Mouse (Mus musculus): Measurements from ENCODE around the gene Gatad2b. TPM values are rescaled to one million over a fixed set of nuclear protein-coding genes. Genes with fewer than 3 reads are reported as not detected.
"Not testable (repeated sequence)": the region's sequence is repeated elsewhere in the genome, so short reads cannot be mapped to it uniquely, and the experiment has no call there.

Gatad2b gene
- total and polyA plus RNA-seq, 3 experiments: 20.1 to 72.5 (median 54.8) TPM

- no peak for DNase-seq
These were observed 26.8 kb upstream of the Gatad2b start for GRCm38 (mm10) chr3:90265932-90266741.

GRCm38 (mm10) chr3:90266901-90267775 is 25.8 kb upstream of the Gatad2b start:
- no peak for DNase-seq

- DNase-seq: no peak
These were observed 24.8 kb upstream of the Gatad2b start for GRCm38 (mm10) chr3:90268190-90268589.

DNA sequence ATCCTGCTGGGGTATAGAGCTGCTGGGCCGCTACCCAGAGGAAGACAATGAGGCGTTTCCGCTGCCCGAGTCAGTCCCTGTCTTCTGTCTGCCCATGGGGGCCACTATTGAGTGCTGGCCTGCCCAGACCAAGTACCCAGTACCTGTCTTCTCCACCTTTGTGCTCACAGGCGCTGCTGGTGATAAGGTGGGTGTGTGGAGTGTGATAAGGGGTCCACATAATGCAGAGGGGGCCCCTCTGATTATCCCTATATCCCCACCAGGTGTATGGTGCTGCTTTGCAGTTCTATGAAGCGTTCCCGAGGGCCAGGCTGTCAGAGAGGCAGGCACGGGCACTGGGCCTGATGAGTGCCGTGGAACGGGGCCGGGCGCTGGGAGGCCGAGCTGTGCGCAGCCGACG is 24.0 kb upstream of the Gatad2b start:
- DNase-seq: no peak

- DNase-seq: no peak
These were observed 22.2 kb upstream of the Gatad2b start for GRCm38 (mm10) chr3:90270784-90271183.

DNA sequence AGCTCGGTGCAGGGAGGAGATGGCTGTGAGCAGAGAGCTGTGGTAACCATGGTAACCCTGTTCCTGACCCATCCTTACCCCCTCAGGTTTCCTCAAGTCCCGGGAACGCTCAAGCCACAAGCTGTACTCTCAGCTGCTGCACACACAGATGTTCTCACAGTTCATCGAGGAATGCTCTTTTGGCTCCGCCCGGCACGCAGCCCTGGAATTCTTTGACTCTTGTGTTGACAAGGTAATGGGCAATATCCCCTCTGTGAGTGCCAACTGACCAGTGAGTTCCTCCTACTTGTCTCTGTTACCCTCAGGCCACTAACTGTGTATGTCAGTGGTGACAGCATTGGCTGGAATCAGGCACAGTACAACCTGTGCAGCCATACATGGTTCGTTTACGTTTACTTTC is 20.8 kb upstream of the Gatad2b start:
- no peak for DNase-seq

GRCm38 (mm10) chr3:90273855-90274254 is 19.1 kb upstream of the Gatad2b start:
- DNase-seq: no peak

DNA sequence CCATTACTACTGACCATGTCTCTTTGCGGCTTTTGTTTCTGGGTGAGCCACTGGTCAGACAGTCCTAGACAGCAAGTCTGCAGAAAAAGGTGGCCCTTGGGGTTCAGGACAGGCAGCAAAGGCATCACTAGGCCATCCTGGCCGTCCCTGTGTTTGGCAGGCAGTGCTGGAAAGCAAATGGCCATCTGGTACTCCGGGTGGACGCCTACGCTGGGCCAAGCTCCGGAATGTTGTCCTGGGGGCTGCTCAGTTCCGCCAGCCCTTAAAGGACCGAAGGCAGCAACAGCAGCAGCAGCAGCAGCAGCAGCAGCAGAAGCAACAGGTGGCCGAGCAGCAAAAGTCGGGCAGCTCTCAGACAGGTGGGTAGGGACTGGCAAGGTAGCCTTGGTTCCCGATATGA is 17.7 kb upstream of the Gatad2b start:
- DNase-seq: no peak

DNA sequence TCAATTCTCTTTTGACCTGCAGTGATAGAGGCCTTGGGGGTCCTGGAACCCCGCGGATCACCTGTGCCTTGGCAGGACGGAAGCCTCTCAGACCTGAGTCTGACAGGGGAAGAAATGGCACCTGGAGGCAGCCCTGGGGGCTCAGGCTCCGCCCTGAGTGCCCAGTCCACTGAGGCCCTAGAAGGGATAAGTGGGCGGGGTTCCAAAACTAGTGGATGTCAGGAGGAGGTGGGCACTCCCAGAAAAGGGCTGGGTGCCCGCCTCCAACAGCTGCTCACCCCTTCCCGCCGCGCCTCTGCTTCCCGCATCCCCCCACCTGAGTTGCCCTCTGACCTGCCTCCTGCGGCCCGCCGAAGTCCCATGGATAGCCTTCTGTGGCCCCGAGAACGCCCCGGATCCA is 16.1 kb upstream of the Gatad2b start:
- no peak for DNase-seq

DNA sequence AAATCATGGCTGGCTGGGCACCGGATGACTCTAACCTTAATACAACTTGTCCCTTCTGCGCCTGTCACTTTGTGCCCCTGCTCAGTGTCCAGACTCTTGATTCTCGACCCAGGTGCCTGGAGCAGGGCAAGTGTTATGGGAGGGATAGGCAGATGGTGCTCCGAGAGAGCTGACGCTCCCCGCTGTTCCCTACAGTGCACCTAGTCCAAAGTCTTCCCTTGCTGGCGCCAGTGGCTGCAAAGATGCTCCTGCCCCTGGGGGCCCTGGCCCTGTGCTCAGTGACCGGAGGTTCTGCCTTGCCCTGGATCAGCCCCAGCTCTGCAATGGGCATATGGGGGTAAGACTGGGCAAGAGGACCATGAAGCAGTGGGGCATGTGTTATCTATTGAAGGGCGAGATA is 15.2 kb upstream of the Gatad2b start:
- no peak for DNase-seq

- no peak for DNase-seq
These were observed 14.8 kb upstream of the Gatad2b start for GRCm38 (mm10) chr3:90278211-90278610.

GRCm38 (mm10) chr3:90279216-90279615 is 13.8 kb upstream of the Gatad2b start:
- no peak for DNase-seq

GRCm38 (mm10) chr3:90279743-90280142 is 13.2 kb upstream of the Gatad2b start:
- DNase-seq: no peak

DNA sequence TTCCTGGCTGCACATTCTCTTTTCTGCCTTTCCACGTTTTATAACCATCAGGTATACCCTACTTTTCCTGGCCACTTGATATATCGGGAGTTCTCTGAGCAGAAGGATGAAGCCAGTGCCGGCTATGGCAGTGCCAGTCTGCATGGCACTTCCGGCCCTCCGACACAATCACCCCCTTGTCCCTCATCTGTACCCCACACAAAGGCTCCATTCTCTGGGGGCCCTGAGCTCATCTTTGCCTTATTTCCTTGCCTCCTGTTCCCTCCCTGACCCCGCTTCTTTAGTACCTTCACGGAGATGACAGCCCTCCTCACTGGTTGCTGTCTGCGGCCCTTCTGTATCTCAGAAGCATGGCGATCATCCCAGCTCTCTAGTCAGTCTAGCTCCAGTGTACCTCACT is 12.3 kb upstream of the Gatad2b start:
- DNase-seq: no peak

DNA sequence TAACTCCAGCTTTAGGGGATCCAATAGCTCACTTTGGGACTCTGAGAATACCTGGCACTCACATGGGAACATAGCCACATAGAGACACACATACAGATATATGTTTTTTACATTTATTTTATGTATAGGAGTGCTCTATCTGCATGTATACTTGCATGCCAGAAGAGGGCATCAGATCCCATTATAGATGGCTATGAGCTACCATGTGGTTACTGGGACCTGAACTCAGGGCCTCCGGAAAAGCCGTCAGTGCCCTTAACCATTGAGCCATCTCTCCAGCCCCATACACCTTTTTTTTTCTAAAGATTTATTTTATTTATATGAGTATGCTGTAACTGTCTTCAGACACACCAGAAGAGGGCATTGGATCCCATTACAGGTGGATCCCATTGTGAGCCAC is 8.8 kb upstream of the Gatad2b start:
- DNase-seq: no peak

GRCm38 (mm10) chr3:90289403-90289802 is 3.6 kb upstream of the Gatad2b start:
- not testable (repeated sequence) for DNase-seq

DNA sequence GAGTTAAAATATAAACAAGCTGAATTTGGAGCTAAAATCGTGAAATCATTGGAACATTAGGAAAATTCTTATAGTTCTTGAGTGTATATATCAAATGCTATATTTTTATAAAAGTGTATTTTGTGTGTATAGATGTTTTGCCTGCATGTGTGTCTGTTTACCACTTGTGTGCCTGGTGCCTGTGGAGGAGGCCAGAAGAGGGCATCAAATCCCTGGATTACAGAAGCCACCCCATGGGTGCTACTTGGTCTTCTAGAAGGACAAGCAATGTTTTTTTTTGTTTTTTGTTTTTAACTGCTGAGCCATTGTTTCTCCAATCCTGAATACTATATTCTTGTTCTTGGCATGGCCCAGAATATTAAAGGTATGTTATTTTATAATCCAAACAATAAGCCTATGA is 2.4 kb upstream of the Gatad2b start:
- DNase-seq: no peak

- no peak for DNase-seq
These were observed 1.0 kb upstream of the Gatad2b start for GRCm38 (mm10) chr3:90291982-90292344.

DNA sequence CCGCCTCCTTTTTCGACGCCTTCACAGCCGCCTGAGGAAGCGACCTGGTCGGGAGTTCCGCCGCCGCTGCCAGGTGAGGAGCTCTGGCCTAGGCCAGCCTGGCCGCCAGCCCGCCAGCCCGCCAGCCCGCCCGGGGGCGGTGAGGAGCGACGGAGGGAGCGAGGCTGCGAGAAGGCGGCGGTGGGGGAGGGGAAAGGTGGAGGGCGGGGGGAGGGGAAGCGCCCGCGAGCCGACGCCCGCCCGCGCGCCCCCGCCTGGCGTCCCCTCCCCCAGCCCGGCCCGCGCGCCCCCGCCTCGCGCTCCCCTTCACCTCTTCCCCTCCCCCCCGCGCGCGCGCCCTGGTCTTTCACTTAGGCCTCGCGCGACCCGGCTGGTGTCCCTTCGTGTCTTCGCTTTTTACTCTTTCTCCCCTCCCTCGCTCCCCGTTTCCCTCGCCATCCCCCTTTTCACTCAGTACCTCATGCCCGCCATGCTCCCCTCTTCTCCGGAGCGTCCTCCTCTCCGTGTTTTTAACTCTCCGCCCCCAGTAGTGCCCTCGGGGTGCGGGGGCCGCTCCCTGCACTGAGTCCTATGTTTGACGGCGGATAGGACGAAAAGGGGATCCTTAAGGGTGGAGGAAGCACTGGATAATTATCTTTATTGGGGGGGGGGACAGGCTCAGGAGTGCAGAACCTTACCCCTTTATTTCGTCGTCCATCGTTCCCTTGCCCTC is 530 bp downstream of the Gatad2b start:
- DNase-seq: peak; percentile 78

- no peak for DNase-seq
These were observed 1.1 kb downstream of the Gatad2b start for GRCm38 (mm10) chr3:90294064-90294440.

GRCm38 (mm10) chr3:90294651-90295050 is 1.7 kb downstream of the Gatad2b start:
- DNase-seq: no peak

DNA sequence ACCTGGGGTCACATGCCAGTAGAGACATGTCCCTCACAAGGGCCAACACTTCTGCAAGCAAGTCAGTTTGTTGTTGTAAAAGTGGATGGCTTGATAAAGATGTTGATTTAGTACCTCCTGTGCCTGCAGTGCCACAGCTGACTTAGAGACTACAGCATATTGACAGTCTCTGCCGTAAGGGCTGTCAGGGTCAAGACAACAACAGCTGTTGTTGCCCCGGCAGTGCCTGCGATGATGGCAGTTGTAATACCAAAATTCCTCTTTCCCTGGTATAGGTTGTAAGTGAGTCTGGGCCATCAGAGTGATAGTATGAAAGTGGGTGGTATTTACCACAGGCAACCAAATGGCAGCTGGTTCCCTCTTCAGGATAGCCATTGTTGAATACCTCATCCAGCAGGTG is 12.8 kb downstream of the Gatad2b start:
- no peak for DNase-seq

GRCm38 (mm10) chr3:90309589-90309988 is 16.6 kb downstream of the Gatad2b start:
- no peak for DNase-seq
